Mouse (Mus musculus) c-Kit-positive CD71-positive TER-119-positive erythroid progenitor cells, embryonic 14.5 days (primary cell): Measurements from ENCODE around the gene Gpr1.

ENCODE experiments used
- DNase-seq: peaks from one replicate; pipeline ENCODE4 v3.0.0-alpha.2; 2013; ENCODE audit warnings: low spot score

The Gpr1 gene

DNA sequence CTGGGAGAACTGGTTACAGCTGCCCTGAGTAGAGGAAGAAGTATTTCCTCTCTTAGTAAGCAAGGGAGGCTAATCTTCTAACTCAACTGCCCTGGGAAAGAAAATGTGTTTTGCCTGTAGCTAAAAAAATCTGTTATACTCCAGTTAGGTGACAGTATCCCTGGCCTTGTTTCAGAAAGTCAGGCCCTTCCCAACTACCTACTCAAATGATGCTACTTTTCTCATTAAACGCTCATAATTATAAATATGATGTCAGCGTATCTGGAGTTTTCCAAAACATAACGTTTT is at the start of gene Gpr1:
TSS of gene Gpr1 (minus strand) at position 273 of the 288 bp plus-strand sequence.
- no peak for DNase-seq

DNA sequence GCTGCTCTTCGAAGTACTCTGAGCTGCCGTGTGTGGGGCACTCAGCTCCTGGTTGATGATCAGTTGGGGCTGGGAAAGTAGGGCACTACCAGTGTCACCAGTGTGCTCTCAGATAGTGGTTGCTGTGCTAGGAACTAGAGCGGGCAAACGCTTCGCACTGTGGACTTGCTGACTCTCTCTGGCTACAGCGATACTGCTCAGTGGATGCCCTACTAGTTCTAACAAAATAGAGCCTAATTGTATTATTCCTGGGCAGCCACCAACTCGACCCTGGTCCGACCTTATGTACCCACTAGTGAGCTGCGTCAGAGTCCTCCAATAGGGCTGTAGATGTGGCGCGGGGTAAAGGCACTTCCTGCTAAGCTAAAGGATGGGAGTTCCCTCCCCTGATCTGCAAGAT is 49.3 kb upstream of the Gpr1 start:
- no peak for DNase-seq

DNA sequence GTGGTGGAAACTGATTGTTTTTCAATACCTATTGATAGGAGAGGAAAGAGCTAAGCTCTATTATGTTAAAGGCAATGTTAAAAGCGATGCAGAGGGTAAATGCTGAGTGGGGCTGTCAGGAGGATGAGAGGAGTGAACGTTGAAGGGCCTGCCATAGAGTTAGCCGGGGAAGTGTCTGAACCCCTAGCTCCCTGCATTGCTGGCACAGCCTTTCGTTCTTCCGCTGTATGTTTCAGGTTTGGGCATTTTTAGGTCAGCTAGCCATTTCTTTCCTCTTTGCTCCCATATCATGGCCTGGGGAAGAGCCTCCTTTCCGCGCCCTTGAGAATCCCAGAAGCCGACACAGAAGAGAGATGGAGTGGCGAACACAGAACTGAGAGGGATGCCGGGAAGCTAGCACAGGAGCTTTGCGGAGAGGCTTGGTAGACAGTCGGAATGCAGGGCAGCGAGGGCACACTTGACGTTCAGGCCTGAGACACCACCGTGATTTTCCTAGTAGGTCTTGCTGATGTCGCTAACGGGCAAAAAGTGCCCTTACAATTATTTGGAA is 46.8 kb upstream of the Gpr1 start:
- DNase-seq = no peak

DNA sequence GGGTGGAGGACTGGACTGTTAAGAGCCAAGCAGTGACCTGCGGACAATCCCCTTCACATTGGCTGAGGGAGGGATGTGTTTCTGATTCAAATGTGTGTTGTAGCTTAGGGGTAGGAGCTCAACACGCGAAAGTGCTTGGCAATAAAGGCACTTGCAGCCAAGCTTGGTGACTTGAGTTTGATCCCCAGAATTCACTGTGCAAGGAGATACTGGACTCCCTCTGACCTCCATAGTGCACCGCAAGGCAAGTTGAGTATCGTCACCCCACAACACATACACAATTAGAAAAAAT is 46.3 kb upstream of the Gpr1 start:
- no peak for DNase-seq

DNA sequence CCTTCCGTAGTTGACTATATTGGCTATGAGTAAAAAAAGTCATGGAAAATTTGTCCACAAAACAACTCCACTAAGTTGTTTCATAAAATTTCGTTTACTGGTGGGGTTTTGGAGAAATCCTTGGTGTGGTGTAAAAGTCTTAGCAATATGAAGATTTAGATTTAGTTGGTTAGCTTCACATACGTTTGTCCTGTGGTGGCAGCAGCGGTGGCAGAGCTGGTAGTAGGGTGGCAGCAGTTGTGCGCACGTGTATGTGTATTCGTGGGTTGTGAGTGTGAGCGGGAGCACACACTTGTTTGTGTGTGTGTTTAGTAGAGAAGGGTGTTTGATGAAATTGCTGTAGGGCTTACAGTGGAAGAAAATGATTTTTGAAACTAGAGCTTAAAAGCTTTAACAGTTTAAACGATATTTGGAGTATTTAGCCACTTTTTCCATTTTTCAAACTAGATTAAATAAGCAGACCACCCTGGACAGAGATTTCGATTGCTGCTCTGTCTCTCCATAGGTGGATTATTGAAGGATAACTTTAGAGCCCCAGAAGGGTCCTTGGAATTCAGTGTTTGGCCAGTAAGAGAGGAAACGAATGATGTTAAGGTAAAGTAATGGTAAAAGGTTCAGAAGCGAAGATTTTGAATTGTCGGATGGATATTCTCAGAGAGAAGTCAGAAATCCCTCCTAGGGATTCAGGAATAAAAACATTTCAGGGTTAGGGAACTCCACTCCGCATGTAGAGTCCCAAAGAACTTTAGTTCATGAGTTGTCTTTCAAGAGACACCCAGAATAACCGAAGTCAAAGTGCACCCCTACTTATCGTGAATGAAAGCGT is 45.8 kb upstream of the Gpr1 start:
- DNase-seq = no peak

DNA sequence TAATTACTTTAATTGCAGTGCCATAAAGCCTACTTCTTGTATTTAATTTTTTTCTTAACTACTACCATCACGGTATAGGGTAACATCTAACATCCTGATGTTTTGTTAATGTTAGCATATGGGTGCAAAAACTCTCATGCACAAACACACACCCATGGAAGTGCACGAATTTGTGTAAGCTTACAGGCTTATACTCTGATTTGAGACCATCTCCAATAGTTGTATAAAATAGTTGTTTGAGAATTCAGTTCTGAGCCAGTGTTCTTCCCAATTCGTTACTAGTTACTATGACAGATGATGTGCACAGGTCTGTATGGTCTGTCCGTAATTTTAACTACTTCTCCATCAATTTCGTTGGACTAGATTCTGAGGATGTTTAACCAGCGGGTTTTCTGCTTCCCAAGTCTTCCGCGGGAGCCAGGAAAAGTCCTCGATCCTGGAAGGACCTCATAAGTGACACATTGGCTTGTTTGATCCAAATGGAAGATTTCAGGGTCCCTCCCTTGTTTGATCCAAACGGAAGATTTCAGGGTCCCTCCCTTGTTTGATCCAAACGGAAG is 45.0 kb upstream of the Gpr1 start:
- DNase-seq = no peak

DNA sequence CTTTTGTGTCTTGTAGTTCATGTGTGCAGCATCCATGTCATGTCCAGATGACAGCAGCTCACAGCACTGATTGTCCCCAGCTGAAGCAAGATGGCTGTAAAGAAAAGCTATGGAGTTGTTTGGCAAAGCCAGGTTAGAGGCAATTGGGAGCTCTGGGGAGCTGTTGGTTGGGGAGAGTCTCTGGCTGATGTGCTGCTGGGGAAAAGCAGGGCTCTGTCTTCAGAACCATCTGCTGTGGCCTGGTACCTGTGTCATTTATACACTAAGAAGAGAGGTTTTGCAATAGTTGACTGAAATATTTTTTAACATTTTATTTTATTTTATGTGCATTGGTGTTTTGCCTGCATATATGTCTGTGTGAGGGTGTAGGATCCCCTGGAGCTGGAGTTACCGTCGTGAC is 44.2 kb upstream of the Gpr1 start:
- no peak for DNase-seq

DNA sequence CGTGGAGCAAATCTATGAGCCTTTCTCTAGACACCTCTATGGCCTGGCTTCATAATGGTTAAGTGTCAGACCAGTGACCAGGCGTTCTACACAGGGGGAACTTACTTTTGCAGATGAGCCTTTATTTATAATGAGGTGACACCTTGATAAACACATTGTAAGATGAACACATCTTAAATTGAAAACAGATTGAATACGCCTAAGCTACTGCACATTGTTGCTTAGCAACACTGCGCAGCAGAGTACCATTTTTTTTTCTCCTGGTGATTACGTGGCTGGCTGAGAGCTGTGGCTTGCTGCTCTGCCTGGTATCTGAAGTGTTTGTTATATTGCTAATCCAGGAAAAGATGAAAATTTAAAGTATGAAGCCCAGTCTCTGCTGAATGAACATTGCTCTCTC is 41.7 kb upstream of the Gpr1 start:
- DNase-seq = no peak

DNA sequence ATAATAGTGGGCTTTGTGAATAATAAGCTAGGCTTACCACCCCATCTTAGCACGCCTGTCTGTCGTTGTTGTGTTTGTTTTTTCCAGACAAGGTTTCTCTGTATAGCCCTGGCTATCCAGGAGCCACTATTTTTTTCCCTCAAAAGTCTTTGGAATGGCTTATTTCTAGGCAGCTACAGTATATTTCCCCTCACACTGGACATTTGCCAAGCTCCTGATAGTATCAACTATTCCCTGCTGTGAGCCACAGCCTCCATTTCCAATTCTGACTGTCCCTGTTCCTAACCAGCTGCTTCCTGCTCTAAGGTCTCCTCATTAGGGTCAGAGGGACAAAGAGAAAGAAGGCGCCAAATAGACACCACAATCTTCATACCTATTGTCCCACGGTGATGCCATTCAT is 40.8 kb upstream of the Gpr1 start:
- DNase-seq = no peak

DNA sequence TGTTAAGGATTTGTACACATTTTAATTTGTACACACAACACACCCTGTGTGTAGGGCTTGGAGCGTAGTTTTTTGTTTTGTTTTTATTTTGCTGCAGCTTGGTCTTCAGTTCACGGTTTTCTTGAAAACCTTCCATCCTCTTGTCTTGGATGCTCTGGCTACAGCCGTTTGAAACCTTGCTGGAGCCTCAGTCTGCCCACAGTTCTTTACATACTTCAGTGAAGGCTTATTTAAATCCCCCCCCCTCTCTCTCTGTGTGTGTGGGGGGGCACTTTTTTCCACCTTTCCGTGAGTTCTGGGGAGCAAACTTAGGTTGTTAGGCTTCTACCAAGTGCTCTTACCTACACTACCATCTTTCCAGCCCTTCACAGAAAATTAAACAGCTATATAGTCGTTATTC is 38.9 kb upstream of the Gpr1 start:
- DNase-seq = no peak

DNA sequence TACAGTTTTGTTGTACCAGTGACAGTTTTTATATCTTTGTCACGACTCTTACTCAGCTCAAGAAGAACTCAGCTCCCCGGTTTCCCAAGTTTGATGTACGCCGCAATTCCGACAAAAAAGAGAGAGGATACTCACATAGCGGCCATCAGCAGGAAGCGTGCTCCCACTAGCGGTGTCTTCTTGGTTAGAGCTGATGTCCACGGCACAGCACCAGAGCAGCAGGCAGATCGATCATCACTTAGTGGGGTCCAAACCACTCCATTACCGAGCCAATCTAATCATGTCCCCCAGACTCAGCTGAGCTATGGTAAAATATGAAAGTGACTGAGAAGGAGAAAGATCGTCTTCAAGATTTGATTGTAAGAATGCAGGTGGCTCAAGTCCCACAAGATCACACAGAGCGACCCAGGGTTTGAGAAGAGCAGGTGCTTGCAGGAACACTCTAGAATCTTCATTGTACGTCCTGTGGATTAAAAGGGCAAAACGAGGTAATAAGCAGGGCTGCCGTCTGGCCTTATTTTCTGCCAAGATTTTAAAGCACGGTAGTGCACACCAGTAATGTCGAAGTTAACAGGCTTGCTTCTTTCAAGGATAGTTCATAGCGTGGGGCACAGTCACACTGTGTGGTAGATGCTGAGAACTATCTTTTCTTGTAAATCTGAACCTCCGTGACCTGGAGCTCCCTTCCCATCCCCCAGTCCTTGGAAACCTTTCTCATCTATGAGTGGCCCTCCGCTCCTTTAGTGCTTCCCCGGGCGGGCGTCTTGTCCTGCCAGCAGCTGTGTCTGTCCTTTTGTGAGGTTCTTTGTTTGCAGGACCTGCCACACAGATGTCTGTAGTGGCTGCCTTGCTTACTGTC is 38.2 kb upstream of the Gpr1 start:
- no peak for DNase-seq

DNA sequence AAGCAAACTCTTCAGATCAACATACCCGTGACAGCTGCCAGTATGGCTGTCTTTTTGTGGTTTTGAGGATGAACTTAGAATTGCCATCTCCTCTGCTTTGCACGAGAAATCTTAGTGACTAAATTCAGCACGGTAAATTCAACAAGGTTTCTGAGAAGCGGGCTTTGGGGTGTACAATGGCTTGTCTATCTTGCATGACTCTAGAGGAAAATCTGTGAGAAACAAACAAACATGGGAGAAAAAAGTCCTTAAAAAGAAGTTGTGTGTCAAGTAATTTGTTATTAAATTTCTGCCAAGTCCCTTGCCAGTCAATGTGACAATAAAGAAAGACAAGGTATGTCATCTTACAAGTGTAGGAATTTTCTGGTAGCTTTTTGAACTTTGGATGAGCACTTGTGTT is 34.9 kb upstream of the Gpr1 start:
- no peak for DNase-seq

DNA sequence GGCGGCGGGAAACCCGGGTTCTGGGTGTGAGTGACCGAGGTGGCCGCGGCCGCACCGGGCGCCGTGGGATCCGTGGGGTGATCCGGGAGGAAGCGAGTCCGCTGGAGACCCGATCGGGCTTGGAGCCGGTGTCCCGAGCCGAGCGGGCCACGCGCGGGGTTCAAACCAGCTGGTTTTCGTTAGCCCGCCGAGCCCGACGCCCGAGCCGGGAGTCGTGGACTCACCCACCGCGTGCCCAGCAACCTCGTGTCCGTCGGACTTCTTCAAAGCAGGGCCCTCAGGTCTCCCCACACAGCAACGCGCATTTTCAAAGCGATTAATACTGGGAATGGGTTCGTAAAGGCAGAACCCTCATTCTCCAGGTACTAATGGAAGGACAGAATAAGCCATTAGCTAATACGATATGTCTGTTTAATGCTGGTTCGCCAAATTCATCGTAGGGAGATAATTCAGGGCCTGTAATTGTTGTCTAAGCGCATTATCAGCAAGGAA is 34.1 kb upstream of the Gpr1 start:
- no peak for DNase-seq

DNA sequence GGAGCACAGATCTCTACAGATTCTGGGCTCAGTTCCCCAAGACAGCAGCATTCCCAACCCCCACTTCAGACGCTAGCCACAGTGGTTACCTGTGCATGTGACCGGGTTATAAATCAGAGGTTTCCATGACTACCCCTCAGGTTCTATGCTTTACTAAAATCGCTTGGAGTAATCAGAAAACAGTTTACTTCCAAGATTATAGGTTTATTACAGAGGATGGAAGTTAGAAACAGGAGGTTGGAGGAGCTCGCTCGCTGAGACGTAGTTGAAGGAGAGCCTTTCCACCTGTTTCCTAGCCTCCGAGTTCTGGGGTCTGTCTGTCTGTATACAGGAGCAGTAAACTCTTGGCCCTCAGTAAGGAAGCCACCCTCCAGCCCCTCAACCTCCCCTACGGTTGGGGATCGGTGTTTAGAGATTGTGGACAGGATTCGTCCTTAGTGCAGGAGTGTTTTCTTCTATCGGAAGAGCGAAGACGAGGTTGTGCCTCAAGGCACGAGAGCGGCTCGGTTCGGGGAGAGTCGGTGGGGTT is 33.6 kb upstream of the Gpr1 start:
- DNase-seq = no peak

DNA sequence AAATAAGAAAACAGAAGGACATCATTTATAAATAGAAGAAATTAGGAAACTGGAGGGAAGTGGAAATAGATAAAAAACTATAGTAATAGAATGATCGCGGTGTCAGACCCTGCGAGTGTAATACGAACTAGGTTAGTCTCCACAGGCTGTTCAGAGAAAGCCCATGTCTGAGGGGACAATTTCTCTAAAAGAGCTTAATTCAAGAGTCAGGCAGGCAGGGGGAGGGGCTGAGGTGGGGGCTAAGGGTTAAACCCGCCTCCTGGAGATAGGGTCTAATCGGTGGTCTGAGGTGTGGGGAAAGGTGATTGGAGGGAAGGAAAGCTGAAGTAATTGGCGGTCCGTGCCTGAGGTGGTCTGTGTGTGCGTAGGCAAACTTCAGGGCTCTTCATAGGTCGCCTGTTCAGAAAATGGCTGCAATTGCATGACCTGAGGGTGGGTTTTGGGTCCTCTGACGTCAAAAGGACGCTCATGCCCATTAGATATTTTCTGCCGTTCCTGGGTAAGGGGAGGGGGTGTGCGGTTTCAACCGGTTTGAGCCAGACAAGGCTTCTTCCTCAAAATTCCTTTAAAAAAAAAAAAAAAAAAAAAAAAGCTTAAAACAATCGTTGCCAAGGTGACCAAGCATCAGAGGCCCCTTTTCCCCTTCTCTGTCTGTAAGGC is 32.6 kb upstream of the Gpr1 start:
- no peak for DNase-seq

DNA sequence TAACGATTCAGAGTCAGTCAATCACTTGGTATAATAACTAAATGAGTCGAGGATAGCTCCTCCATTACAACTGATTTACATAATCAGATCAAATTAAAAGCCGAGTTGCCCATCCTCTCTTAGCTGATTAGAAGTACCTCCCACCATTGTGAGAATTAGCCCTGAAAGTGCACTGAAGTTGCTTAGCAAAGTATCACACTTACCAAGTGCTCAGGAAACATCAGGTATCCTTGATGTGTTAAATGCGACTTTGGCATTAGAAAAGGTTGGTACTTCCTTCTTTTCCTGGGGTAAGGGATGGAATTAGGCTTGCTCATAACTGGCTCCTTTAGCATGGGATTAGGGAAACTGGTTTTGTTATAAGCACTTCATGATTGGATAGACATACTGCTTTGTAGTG is 29.5 kb upstream of the Gpr1 start:
- no peak for DNase-seq

DNA sequence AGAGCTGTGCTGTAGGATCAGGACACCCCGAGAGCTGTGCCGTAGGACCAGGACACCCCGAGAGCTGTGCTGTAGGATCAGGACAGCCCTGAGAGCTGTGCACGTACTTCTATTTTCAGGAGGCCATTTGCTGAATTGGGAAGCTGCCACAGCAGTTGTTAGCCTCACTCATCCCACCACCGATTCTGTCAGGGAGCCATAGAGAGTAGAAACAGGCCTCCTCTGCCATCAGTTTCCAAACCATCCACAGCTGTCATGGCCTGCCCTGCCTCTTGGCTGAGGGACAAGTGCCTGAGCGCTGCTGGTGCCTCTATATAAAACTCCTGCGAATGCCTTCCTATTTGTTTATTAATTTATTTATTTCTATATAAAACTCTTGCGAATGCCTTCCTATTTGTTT is 25.4 kb upstream of the Gpr1 start:
- DNase-seq = no peak

DNA sequence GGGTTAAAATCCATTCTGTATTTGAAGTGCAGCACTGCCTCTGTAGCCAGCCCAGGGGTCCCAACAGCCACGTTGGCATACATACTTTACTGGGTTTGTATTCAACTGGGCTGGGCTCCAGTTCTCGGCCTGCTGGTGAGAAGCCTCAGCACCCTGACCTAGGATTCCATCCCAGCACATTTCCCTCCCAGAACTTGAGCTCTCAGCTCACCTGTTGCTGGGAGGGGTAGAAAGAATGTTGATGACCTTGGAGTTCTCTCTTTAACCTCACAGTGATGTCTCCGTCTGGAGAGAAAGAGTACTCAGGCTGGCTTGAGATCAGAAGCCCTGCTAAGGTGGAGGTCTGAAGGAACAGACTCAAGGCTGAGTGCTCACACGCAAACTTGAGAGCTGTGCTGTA is 25.0 kb upstream of the Gpr1 start:
- DNase-seq = no peak

DNA sequence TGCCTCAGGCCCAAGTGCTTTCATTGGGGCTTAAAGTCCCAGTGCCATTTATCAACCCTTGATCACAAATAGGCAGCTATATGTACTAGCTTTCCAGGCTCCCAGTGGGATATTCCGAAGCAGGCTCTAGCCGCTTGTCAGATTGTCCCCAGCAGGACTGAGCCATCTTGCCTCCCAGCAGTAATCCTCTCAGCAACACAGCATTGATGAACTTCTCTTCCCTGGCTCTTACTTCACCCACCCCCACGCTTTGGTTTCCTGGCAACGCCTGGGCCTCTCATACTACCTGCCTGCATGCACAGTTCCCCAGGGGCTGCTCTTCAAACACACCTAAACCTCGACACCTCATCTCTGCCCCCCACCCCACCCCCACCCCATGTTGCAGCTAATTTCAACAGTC is 23.0 kb upstream of the Gpr1 start:
- no peak for DNase-seq

DNA sequence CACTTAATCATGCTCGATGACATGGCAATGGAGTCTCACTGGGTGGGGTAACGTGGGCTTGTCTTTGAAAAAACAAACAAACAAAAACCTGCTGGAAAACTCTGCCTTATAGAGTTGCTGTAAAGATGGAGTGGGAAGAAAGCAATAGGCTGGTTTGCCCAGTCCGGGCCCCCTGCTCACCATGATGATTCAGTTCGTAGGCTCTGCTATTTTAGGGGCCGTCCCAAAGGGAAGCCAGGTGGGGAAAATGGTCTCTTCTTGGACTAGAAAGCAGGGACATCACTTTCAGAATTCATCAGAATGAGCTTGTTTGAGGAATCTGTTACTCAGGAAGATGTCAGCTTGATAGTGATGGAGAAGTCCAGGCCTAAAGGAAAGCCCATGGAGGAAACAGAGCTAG is 12.9 kb upstream of the Gpr1 start:
- no peak for DNase-seq

DNA sequence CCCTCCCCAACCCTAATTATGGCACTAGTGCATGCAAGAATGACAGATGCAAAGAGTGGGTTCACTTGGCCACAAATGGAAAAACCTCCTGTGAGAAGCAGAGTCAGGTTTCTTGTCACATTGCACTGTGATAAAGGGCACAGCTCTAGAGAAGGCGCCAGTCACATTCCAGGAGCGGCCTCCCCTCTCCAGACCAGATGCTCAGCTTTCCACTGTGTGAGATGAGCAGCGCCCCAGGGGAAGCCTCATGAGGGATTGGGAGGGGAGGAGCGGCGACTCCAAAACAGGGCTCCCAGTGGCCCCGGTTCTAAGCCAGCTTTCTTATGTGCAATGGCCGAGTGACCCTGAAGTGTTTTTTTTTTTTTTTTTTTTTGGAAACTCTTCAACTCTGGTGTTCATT is 11.5 kb upstream of the Gpr1 start:
- DNase-seq = no peak

DNA sequence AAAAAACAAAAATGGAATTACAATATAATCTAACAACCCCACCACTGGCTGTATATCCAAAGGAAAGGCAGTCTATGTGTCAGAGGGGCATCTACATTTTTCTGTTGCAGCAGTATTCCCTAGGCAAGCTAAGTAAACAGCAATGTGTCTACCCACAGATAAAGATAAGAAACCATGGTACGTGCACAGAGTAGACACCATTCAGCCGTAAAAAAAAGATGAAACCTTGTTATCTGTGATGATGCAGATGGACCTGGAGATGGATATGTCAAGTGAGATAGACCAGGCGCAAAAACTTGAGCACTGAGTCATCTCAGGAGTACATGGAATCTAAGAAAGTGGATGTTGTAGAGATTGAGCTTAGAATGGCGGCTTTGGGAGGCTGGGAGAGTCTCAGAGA is 10.7 kb upstream of the Gpr1 start:
- no peak for DNase-seq
